Mouse (Mus musculus) heart, postnatal 14 days (tissue): Measurements from ENCODE around the gene Nos1. TPM values are rescaled to one million over a fixed set of nuclear protein-coding genes. Genes with fewer than 3 reads are reported as not detected.

ENCODE experiments used
- DNase-seq, 2 experiments: peaks; one replicate each; pipeline ENCODE4 v3.0.0; 2021 to 2022
- intact Hi-C: fragments of 180-260 bp; cut with DNase I; formaldehyde crosslinking; loops from one replicate; pipeline ENCODE4 v1.15.1; 2025
- total RNA-seq, 2 experiments: library from RNA; stranded (reverse); gene quantifications; 2 replicates each; pipeline ENCODE4 v1.2.3; 2021

The Nos1 gene
- total RNA-seq, 2 experiments from 2014 or later: 0.17 to 0.31 TPM

- no peak for DNase-seq
- intact Hi-C loops: no loop called here
Measured at GRCm38 (mm10) chr5:117891545-117891944, 110.7 kb downstream of the Nos1 start.

- no peak for DNase-seq
- intact Hi-C loops: no loop called here
Measured at GRCm38 (mm10) chr5:117894050-117894449, 113.2 kb downstream of the Nos1 start.

- intact Hi-C loops: no loop called here
Measured at GRCm38 (mm10) chr5:117898055-117898806, 117.4 kb downstream of the Nos1 start.

GRCm38 (mm10) chr5:117899361-117899760, 118.5 kb downstream of the Nos1 start:
- no peak for DNase-seq
- intact Hi-C loops: no loop called here

More at GRCm38 (mm10) chr5:117898055-117898806, 117.4 kb downstream of the Nos1 start:
- DNase-seq: no peak

- intact Hi-C loops: no loop called here
- DNase-seq: no peak
Measured at GRCm38 (mm10) chr5:117900921-117901705, 120.3 kb downstream of the Nos1 start.

- intact Hi-C loops: no loop called here
- DNase-seq: no peak
Measured at GRCm38 (mm10) chr5:117903534-117903933, 122.7 kb downstream of the Nos1 start.

- intact Hi-C loops: no loop called here
- DNase-seq: no peak
Measured at GRCm38 (mm10) chr5:117905728-117906127, 124.9 kb downstream of the Nos1 start.

GRCm38 (mm10) chr5:117909524-117909923, 128.7 kb downstream of the Nos1 start:
- intact Hi-C loops: no loop called here
- DNase-seq: no peak

- intact Hi-C loops: no loop called here
- no peak for DNase-seq
Measured at GRCm38 (mm10) chr5:117916349-117916748, 135.5 kb downstream of the Nos1 start.

GRCm38 (mm10) chr5:117916906-117917305, 136.1 kb downstream of the Nos1 start:
- intact Hi-C loops: no loop called here
- DNase-seq: no peak

- intact Hi-C loops: no loop called here
- DNase-seq: no peak
Measured at GRCm38 (mm10) chr5:117921786-117922528, 141.1 kb downstream of the Nos1 start.

GRCm38 (mm10) chr5:117923688-117924087, 142.9 kb downstream of the Nos1 start:
- no peak for DNase-seq
- intact Hi-C loops: no loop called here

GRCm38 (mm10) chr5:117928553-117928952, 147.7 kb downstream of the Nos1 start:
- intact Hi-C loops: no loop called here
- no peak for DNase-seq

- DNase-seq: no peak
- intact Hi-C loops: loop anchor here (2.0 kb wide), 2 partner anchors 317 to 415 kb away; no protein-coding TSS in a partner anchor
Measured at GRCm38 (mm10) chr5:117932222-117932621, 151.4 kb downstream of the Nos1 start.

GRCm38 (mm10) chr5:117932862-117933261, 152.0 kb downstream of the Nos1 start:
- intact Hi-C loops: loop anchor here (2.0 kb wide), 2 partner anchors 318 to 416 kb away; no protein-coding TSS in a partner anchor

GRCm38 (mm10) chr5:117936346-117936745, 155.5 kb downstream of the Nos1 start:
- no peak for DNase-seq
- intact Hi-C loops: loop anchor here (5.0 kb wide), 2 partner anchors 66 to 79 kb away; no protein-coding TSS in a partner anchor

More at GRCm38 (mm10) chr5:117932862-117933261, 152.0 kb downstream of the Nos1 start:
- peak; percentile 82 to 91 for DNase-seq

- intact Hi-C loops: loop anchor here (5.0 kb wide), 2 partner anchors 65 to 80 kb away; no protein-coding TSS in a partner anchor
- DNase-seq: no peak
Measured at GRCm38 (mm10) chr5:117937186-117937585, 156.4 kb downstream of the Nos1 start.

- intact Hi-C loops: loop anchor here (5.0 kb wide), 2 partner anchors 64 to 81 kb away; no protein-coding TSS in a partner anchor
- DNase-seq: peak; percentile 61 to 73
Measured at GRCm38 (mm10) chr5:117938182-117938581, 157.3 kb downstream of the Nos1 start.

- no peak for DNase-seq
- intact Hi-C loops: loop anchor here (5.0 kb wide), 2 partner anchors 63 to 82 kb away; no protein-coding TSS in a partner anchor
Measured at GRCm38 (mm10) chr5:117939402-117939801, 158.6 kb downstream of the Nos1 start.

GRCm38 (mm10) chr5:117941552-117941951, 160.7 kb downstream of the Nos1 start:
- intact Hi-C loops: no loop called here

More at GRCm38 (mm10) chr5:117941552-117941951, 160.7 kb downstream of the Nos1 start:
- DNase-seq: no peak
